Mouse (Mus musculus): ENCODE results near the gene Cdc37. TPM values are rescaled to one million over a fixed set of nuclear protein-coding genes. Genes with fewer than 3 reads are reported as not detected.

Gene Cdc37
- total and polyA plus RNA-seq, 2 experiments from 2014 or later = 32.9 to 183 TPM

DNA sequence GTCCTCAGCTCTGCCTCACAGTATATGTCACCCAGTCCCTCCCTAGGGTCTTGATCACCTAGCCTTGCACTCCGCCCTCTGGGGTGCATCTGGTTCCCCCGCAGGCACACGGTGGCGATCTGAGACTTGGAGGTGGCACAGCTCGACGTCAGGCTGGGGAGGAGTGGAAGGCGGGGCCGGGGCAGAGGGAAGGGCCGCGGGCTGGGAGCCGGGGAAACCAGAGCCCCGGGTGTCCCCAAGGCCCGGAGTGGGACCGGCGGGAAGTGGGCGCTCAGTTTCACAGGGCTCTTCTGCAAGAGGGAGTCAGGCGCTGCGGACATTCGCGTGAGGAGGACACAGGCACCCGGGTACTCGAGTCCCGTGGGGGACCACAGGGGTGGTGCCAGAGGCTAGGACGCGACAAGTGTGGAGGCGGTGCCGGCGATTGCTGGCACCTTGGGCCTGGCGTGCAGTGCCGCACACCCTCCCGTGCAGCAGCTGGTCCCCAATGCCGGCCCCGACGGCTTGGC, 34.2 kb upstream of the Cdc37 start:
- Histone ChIP-seq H3K27me3 (ENCODE audit: control insufficient read depth, insufficient read depth, low read length) (no peaks in the 10 kb centered on the region), H3K4me1 (ENCODE audit: control insufficient read depth, insufficient read depth) (peaks cover 23% of the 10 kb centered on the region; the same call in 1 of the 2 replicates), H3K4me3 (ENCODE audit: low read depth, low read length) (peak overlapping the region; percentile 58), H3K9ac (replicated peaks; ENCODE audit: low read depth, low read length) (peak overlapping the region; percentile 58), H3K36me3 (replicated peaks; ENCODE audit: control insufficient read depth, insufficient read depth, low read length) (no peaks in the 10 kb centered on the region), H3K9me3 (replicated peaks; ENCODE audit: control insufficient read depth, low read length) (no peaks in the 10 kb centered on the region), H3K27ac (ENCODE audit: low read depth) (peak overlapping the region; percentile 80), H3K4me2 (ENCODE audit: low read depth, low read length) (peak overlapping the region; percentile 77)
- ATAC-seq (ENCODE audit: insufficient read depth, low read depth) (peak; percentile 68), DNase-seq (ENCODE audit: low spot score) (peak; percentile 66)
- no peak for TF ChIP-seq EP300 (IDR thresholded peaks at IDR 0.05; ENCODE audit: low read depth)
- peak; percentile 21; the same call in 1 of the 2 replicates for TF ChIP-seq CTCF (IDR thresholded peaks at IDR 0.05; ENCODE audit: low read depth)
- 6% methylated on average over 34 of the region's 34 CpGs for WGBS

DNA sequence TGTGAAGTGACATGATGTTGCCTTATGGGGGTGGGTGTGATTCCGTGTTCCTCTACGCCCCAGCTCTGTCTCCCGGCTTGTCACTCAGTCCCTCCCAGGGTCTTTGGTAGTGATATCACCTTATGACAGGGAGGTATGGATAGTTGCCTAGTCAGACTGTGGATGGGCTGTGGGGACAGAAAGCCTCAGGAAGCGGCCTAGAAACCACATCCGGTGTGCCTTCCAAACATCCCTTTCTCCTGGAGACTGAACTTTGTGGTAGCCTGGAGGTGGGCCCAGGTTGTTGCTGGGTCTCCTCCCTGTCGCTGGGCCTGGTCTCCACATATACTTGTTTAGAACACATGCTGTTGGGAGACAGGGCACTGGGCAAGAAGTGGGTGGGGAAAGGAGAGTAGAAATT, 33.6 kb upstream of the Cdc37 start:
- no peak for TF ChIP-seq EP300 (IDR thresholded peaks at IDR 0.05; ENCODE audit: low read depth)
- no peak for TF ChIP-seq CTCF (IDR thresholded peaks at IDR 0.05; ENCODE audit: low read depth)
- H3K9me3 ChIP-seq (replicated peaks; ENCODE audit: control insufficient read depth, low read length) = no peaks in the 10 kb centered on the region
- H3K4me1 ChIP-seq (ENCODE audit: control insufficient read depth, insufficient read depth) = peaks cover 23% of the 10 kb centered on the region; the same call in 1 of the 2 replicates
- ATAC-seq (ENCODE audit: insufficient read depth, low read depth) (no peak), DNase-seq (ENCODE audit: low spot score) (no peak)
- no peaks in the 10 kb centered on the region for H3K27me3 ChIP-seq (ENCODE audit: control insufficient read depth, insufficient read depth, low read length)
- no peaks in the 10 kb centered on the region for H3K36me3 ChIP-seq (replicated peaks; ENCODE audit: control insufficient read depth, insufficient read depth, low read length)
- peak overlapping the region; percentile 77 for H3K4me2 ChIP-seq (ENCODE audit: low read depth, low read length)
- peak overlapping the region; percentile 58; the same call in 1 of the 2 replicates for H3K4me3 ChIP-seq (ENCODE audit: low read depth, low read length)
- H3K9ac ChIP-seq (replicated peaks; ENCODE audit: low read depth, low read length) = peak overlapping the region; percentile 58
- H3K27ac ChIP-seq (ENCODE audit: low read depth) = no peak overlapping the region
- 88% methylated on average over 6 of the region's 6 CpGs for WGBS

DNA sequence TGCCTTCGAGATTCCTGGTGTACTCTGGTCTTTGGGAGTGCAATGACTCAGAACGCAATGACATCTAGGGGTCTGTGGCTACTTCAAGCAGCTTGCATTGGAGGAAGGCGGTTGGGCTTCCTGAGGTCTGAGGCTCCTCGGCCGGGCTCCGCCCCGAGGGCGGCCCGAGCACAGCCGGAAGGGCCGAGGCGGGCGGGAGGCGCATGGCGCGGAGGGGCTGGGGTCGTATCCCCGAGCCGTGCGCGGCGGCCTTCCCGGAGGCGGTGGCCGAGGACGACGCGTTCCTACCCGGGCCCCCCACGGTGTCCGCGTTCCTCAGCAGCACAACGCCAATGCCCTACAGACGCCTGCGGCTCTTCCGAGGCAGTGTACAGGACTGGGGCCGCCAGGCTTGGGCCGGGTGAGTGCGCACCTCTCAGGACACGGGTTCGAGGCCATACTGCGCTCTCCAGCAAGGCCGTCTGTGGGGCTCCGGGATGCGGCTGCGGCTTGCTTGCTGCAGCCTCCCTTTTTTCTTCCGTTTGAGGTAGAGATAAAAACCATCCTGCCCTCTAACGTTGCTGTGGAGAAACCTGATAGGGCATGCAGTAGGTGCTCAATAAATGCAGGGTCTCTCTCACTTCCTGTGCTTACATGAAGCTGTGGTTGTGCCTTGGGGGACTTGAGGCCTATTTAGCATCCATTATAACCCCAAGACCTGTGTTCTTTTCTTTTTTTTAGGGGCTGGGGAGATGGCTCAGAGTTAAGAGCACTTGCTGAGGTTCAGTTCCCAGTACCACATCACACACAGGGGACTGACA, 31.8 kb upstream of the Cdc37 start:
- DNase-seq (ENCODE audit: low spot score) (peak; percentile 55), ATAC-seq (ENCODE audit: insufficient read depth, low read depth) (peak; percentile 31; the same call in 1 of the 2 replicates)
- Histone ChIP-seq H3K4me1 (ENCODE audit: control insufficient read depth, insufficient read depth) (peaks cover 23% of the 10 kb centered on the region; the same call in 1 of the 2 replicates), H3K9ac (replicated peaks; ENCODE audit: low read depth, low read length) (peak overlapping the region; percentile 60), H3K36me3 (replicated peaks; ENCODE audit: control insufficient read depth, insufficient read depth, low read length) (no peaks in the 10 kb centered on the region), H3K9me3 (replicated peaks; ENCODE audit: control insufficient read depth, low read length) (no peaks in the 10 kb centered on the region), H3K27me3 (ENCODE audit: control insufficient read depth, insufficient read depth, low read length) (no peaks in the 10 kb centered on the region), H3K4me3 (ENCODE audit: low read depth, low read length) (peak overlapping the region; percentile 47), H3K27ac (ENCODE audit: low read depth) (no peak overlapping the region), H3K4me2 (ENCODE audit: low read depth, low read length) (peak overlapping the region; percentile 62)
- 6% methylated on average over 46 of the region's 48 CpGs for WGBS
- TF ChIP-seq CTCF (IDR thresholded peaks at IDR 0.05; ENCODE audit: low read depth) (no peak), EP300 (IDR thresholded peaks at IDR 0.05; ENCODE audit: low read depth) (no peak)

DNA sequence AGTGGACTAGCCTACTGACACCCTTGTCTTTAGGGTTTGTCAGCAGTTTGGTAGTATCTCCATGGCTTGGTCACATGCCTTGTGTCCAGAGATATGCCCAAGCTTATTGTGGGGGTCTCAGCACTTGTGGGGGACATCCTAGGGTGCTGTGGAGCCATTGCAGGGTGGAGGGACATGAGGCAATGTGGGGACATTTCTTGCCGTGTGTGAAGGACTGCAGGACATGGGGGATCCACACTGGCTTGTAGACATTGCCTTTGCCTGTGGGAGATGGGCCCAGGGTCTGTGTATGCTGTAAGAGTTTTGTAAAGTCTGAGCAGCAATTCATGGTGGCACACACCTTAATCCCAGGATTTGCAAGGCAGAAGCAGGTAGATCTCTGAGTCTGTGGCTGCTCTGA, 31.1 kb upstream of the Cdc37 start:
- no peak overlapping the region for H3K27ac ChIP-seq (ENCODE audit: low read depth)
- ATAC-seq (ENCODE audit: insufficient read depth, low read depth) = no peak

DNA sequence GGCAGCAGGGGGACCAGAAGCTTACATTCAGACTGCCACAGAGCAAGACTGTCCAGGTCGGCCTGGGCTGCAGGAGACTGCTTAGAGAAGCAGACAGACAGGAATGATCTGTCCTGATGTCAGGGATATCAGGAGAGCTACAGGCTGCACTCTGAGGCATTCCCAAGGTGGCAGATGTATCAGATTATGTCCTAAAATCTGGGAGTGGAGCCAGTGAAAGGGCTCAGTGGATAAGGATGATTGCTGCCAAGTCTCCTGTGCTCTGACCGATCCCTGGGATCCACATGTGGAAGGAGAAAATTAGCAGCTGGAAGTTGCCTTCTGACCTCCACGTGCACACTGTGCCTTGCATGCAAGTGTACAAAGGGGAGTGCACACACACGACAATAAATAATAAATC, 30.6 kb upstream of the Cdc37 start:
- ATAC-seq (ENCODE audit: insufficient read depth, low read depth) (no peak), DNase-seq (ENCODE audit: low spot score) (no peak)
- H3K4me1 ChIP-seq (ENCODE audit: control insufficient read depth, insufficient read depth) = peaks cover 23% of the 10 kb centered on the region; the same call in 1 of the 2 replicates
- no peak overlapping the region for H3K4me2 ChIP-seq (ENCODE audit: low read depth, low read length)
- TF ChIP-seq CTCF (IDR thresholded peaks at IDR 0.05; ENCODE audit: low read depth) (no peak), EP300 (IDR thresholded peaks at IDR 0.05; ENCODE audit: low read depth) (no peak)
- no peak overlapping the region for H3K9ac ChIP-seq (replicated peaks; ENCODE audit: low read depth, low read length)
- no peaks in the 10 kb centered on the region for H3K27me3 ChIP-seq (ENCODE audit: control insufficient read depth, insufficient read depth, low read length)
- H3K4me3 ChIP-seq (ENCODE audit: low read depth, low read length) = no peak overlapping the region
- H3K36me3 ChIP-seq (replicated peaks; ENCODE audit: control insufficient read depth, insufficient read depth, low read length) = no peaks in the 10 kb centered on the region
- no peaks in the 10 kb centered on the region for H3K9me3 ChIP-seq (replicated peaks; ENCODE audit: control insufficient read depth, low read length)
- WGBS = 46% methylated on average over 4 of the region's 4 CpGs
- H3K27ac ChIP-seq (ENCODE audit: low read depth) = 0 out of 2 replicates have a peak overlapping the region, but pooled peaks have one; percentile 38

More for the DNA sequence above, 31.1 kb upstream of the Cdc37 start:
- Histone ChIP-seq H3K9ac (replicated peaks; ENCODE audit: low read depth, low read length) (no peak overlapping the region), H3K9me3 (replicated peaks; ENCODE audit: control insufficient read depth, low read length) (no peaks in the 10 kb centered on the region), H3K4me1 (ENCODE audit: control insufficient read depth, insufficient read depth) (peaks cover 23% of the 10 kb centered on the region; the same call in 1 of the 2 replicates), H3K27me3 (ENCODE audit: control insufficient read depth, insufficient read depth, low read length) (no peaks in the 10 kb centered on the region), H3K36me3 (replicated peaks; ENCODE audit: control insufficient read depth, insufficient read depth, low read length) (no peaks in the 10 kb centered on the region), H3K4me3 (ENCODE audit: low read depth, low read length) (no peak overlapping the region), H3K4me2 (ENCODE audit: low read depth, low read length) (no peak overlapping the region)
- no peak for DNase-seq (ENCODE audit: low spot score)
- WGBS = 75% methylated on average over 1 of the region's 1 CpGs
- TF ChIP-seq CTCF (IDR thresholded peaks at IDR 0.05; ENCODE audit: low read depth) (no peak), EP300 (IDR thresholded peaks at IDR 0.05; ENCODE audit: low read depth) (no peak)
